Mouse (Mus musculus): ENCODE results near the gene Best3. TPM values are rescaled to one million over a fixed set of nuclear protein-coding genes. Genes with fewer than 3 reads are reported as not detected.

The Best3 gene
- not detected for polyA plus RNA-seq (2017; shearing (Covaris generic))

GRCm38 (mm10) chr10:116986264-116987082, at the start of gene Best3:
Gene Best3, plus strand, starts transcription at chr10:116986314.

GRCm38 (mm10) chr10:116950009-116950769, 35.9 kb upstream of the Best3 start, which contains the start of gene Rab3ip:
Gene Rab3ip, minus strand, starts transcription at chr10:116950769.

GRCm38 (mm10) chr10:116972509-116972908, 13.6 kb upstream of the Best3 start, which contains the start of gene Gm10271:
Gene Gm10271, minus strand, starts transcription at chr10:116972609.

GRCm38 (mm10) chr10:117045175-117046056, 59.3 kb downstream of the Best3 start, which contains the start of gene Lrrc10:
Gene Lrrc10, plus strand, starts transcription at chr10:117045341.

GRCm38 (mm10) chr10:117063254-117064021, 77.3 kb downstream of the Best3 start, which contains the start of gene Cct2:
Gene Cct2, minus strand, starts transcription at chr10:117063814.

Other genes starting within 250 kb of the Best3 start
- not detected for gene Myrfl, start 89.4 kb upstream of the Best3 start, polyA plus RNA-seq (2017; shearing (Covaris generic))
- gene Rab3ip, start 35.5 kb upstream of the Best3 start, polyA plus RNA-seq (2017; shearing (Covaris generic)): 32.9 TPM
- gene Gm10271, start 13.7 kb upstream of the Best3 start, polyA plus RNA-seq (2017; shearing (Covaris generic)): not detected
- not detected for gene Lrrc10, start 59.0 kb downstream of the Best3 start, polyA plus RNA-seq (2017; shearing (Covaris generic))
- 192 TPM for gene Cct2, start 77.5 kb downstream of the Best3 start, polyA plus RNA-seq (2017; shearing (Covaris generic))
- 19.3 TPM for gene Frs2, start 162.2 kb downstream of the Best3 start, polyA plus RNA-seq (2017; shearing (Covaris generic))
- gene Yeats4, start 238.2 kb downstream of the Best3 start, polyA plus RNA-seq (2017; shearing (Covaris generic)): 59.5 TPM